Mouse (Mus musculus): Measurements from ENCODE around the gene Ehd2. TPM values are rescaled to one million over a fixed set of nuclear protein-coding genes. Genes with fewer than 3 reads are reported as not detected.

Ehd2 gene
- polyA plus RNA-seq, 1 experiment from 2014 or later, result 6.4 TPM

- Histone ChIP-seq H3K27me3 (ENCODE audit: control insufficient read depth, insufficient read depth, low read length) (no peaks in the 10 kb centered on the region), H3K36me3 (ENCODE audit: control insufficient read depth, insufficient read depth, low read length) (peaks cover 5% of the 10 kb centered on the region), H3K9ac (ENCODE audit: low read depth, low read length) (peak within 1 kb of the TSS; percentile 82), H3K27ac (ENCODE audit: low read depth, low read length) (peak within 1 kb of the TSS; percentile 90), H3K4me3 (ENCODE audit: low read depth, low read length) (peak within 1 kb of the TSS; percentile 69), H3K9me3 (ENCODE audit: control insufficient read depth, low read length) (no peaks in the 10 kb centered on the region), H3K4me2 (replicated peaks; ENCODE audit: low read depth, low read length) (peak within 1 kb of the TSS; percentile 63), H3K4me1 (replicated peaks; ENCODE audit: control insufficient read depth, insufficient read depth, low read length) (no peaks in the 10 kb centered on the region; the same call in 1 of the 2 replicates)
- WGBS, result 2% methylated on average over 59 of the region's 59 CpGs
- ATAC-seq (ENCODE audit: low FRiP score) (peak; percentile 96), DNase-seq (ENCODE audit: low spot score) (peak; percentile 96)
These were observed 21.4 kb downstream of the Ehd2 start, which contains the start of gene Nop53 for GRCm38 (mm10) chr7:15945721-15946536. Gene Nop53, minus strand, starts transcription at chr7:15946074.

- 13% methylated on average over 8 of the region's 8 CpGs for WGBS
- Histone ChIP-seq H3K27ac (ENCODE audit: low read depth, low read length) (peak overlapping the region; percentile 90; the same call in 1 of the 2 replicates), H3K9me3 (ENCODE audit: control insufficient read depth, low read length) (no peaks in the 10 kb centered on the region), H3K36me3 (ENCODE audit: control insufficient read depth, insufficient read depth, low read length) (peaks cover 11% of the 10 kb centered on the region), H3K4me3 (ENCODE audit: low read depth, low read length) (peak overlapping the region; percentile 69), H3K4me1 (replicated peaks; ENCODE audit: control insufficient read depth, insufficient read depth, low read length) (no peaks in the 10 kb centered on the region; the same call in 1 of the 2 replicates), H3K4me2 (replicated peaks; ENCODE audit: low read depth, low read length) (peak overlapping the region; percentile 63), H3K27me3 (ENCODE audit: control insufficient read depth, insufficient read depth, low read length) (no peaks in the 10 kb centered on the region), H3K9ac (ENCODE audit: low read depth, low read length) (peak overlapping the region; percentile 82)
- no peak for ATAC-seq (ENCODE audit: low FRiP score)
- no peak for DNase-seq (ENCODE audit: low spot score)
These were observed 22.2 kb downstream of the Ehd2 start for GRCm38 (mm10) chr7:15945211-15945610.

- H3K27ac ChIP-seq (ENCODE audit: low read depth, low read length), result no peak overlapping the region
- WGBS, result 81% methylated on average over 1 of the region's 1 CpGs
- no peak overlapping the region for H3K4me3 ChIP-seq (ENCODE audit: low read depth, low read length)
- no peak overlapping the region for H3K9ac ChIP-seq (ENCODE audit: low read depth, low read length)
- no peaks in the 10 kb centered on the region for H3K27me3 ChIP-seq (ENCODE audit: control insufficient read depth, insufficient read depth, low read length)
- H3K36me3 ChIP-seq (ENCODE audit: control insufficient read depth, insufficient read depth, low read length), result peaks cover 17% of the 10 kb centered on the region
- no peak for DNase-seq (ENCODE audit: low spot score)
- no peaks in the 10 kb centered on the region; the same call in 1 of the 2 replicates for H3K4me1 ChIP-seq (replicated peaks; ENCODE audit: control insufficient read depth, insufficient read depth, low read length)
- no peaks in the 10 kb centered on the region for H3K9me3 ChIP-seq (ENCODE audit: control insufficient read depth, low read length)
- ATAC-seq (ENCODE audit: low FRiP score), result no peak
- H3K4me2 ChIP-seq (replicated peaks; ENCODE audit: low read depth, low read length), result no peak overlapping the region
These were observed 23.1 kb downstream of the Ehd2 start for GRCm38 (mm10) chr7:15944311-15944710.

GRCm38 (mm10) chr7:15938621-15939020 lies 28.7 kb downstream of the Ehd2 start:
- Histone ChIP-seq H3K4me2 (replicated peaks; ENCODE audit: low read depth, low read length) (no peak overlapping the region), H3K27ac (ENCODE audit: low read depth, low read length) (no peak overlapping the region), H3K27me3 (ENCODE audit: control insufficient read depth, insufficient read depth, low read length) (no peaks in the 10 kb centered on the region), H3K9ac (ENCODE audit: low read depth, low read length) (no peak overlapping the region), H3K36me3 (ENCODE audit: control insufficient read depth, insufficient read depth, low read length) (peaks cover 35% of the 10 kb centered on the region), H3K4me1 (replicated peaks; ENCODE audit: control insufficient read depth, insufficient read depth, low read length) (no peaks in the 10 kb centered on the region), H3K4me3 (ENCODE audit: low read depth, low read length) (no peak overlapping the region), H3K9me3 (ENCODE audit: control insufficient read depth, low read length) (no peaks in the 10 kb centered on the region)
- DNase-seq (ENCODE audit: low spot score) (no peak), ATAC-seq (ENCODE audit: low FRiP score) (no peak)
- WGBS, result 95% methylated on average over 3 of the region's 3 CpGs

DNA sequence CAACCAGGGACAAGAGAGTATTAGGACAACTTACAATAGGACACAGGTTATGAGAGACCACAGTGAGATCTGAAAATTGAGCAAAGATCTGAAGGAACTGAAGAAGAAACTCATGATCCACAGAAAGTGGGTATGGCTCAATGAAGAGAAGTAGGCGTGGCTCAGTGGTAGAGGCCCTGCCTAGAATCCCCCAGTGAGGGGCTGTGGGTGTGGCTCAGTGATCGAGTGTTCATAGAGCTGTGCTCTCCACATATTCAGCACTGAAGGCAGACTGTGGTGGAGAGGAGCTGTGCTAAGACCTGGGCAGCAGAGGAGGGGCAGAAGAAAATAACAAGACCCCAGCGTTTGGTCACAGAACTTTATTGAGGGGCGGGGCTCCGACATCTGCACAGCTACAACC lies 29.9 kb downstream of the Ehd2 start:
- 92% methylated on average over 5 of the region's 5 CpGs for WGBS
- no peaks in the 10 kb centered on the region for H3K4me1 ChIP-seq (replicated peaks; ENCODE audit: control insufficient read depth, insufficient read depth, low read length)
- peaks cover 35% of the 10 kb centered on the region for H3K36me3 ChIP-seq (ENCODE audit: control insufficient read depth, insufficient read depth, low read length)
- H3K4me3 ChIP-seq (ENCODE audit: low read depth, low read length), result no peak overlapping the region
- H3K9me3 ChIP-seq (ENCODE audit: control insufficient read depth, low read length), result no peaks in the 10 kb centered on the region
- DNase-seq (ENCODE audit: low spot score) (no peak), ATAC-seq (ENCODE audit: low FRiP score) (no peak; the same call in 1 of the 2 replicates)
- H3K27ac ChIP-seq (ENCODE audit: low read depth, low read length), result no peak overlapping the region
- no peak overlapping the region for H3K4me2 ChIP-seq (replicated peaks; ENCODE audit: low read depth, low read length)
- no peak overlapping the region for H3K9ac ChIP-seq (ENCODE audit: low read depth, low read length)
- H3K27me3 ChIP-seq (ENCODE audit: control insufficient read depth, insufficient read depth, low read length), result no peaks in the 10 kb centered on the region

- ATAC-seq (ENCODE audit: low FRiP score) (no peak), DNase-seq (ENCODE audit: low spot score) (no peak)
- H3K9ac ChIP-seq (ENCODE audit: low read depth, low read length), result no peak overlapping the region
- no peaks in the 10 kb centered on the region for H3K9me3 ChIP-seq (ENCODE audit: control insufficient read depth, low read length)
- H3K36me3 ChIP-seq (ENCODE audit: control insufficient read depth, insufficient read depth, low read length), result peaks cover 13% of the 10 kb centered on the region
- H3K27ac ChIP-seq (ENCODE audit: low read depth, low read length), result no peak overlapping the region
- WGBS, result 59% methylated on average over 16 of the region's 16 CpGs
- no peaks in the 10 kb centered on the region for H3K27me3 ChIP-seq (ENCODE audit: control insufficient read depth, insufficient read depth, low read length)
- H3K4me1 ChIP-seq (replicated peaks; ENCODE audit: control insufficient read depth, insufficient read depth, low read length), result no peaks in the 10 kb centered on the region
- H3K4me2 ChIP-seq (replicated peaks; ENCODE audit: low read depth, low read length), result no peak overlapping the region
- H3K4me3 ChIP-seq (ENCODE audit: low read depth, low read length), result no peak overlapping the region
These were observed 33.7 kb downstream of the Ehd2 start for GRCm38 (mm10) chr7:15933437-15934359.

DNA sequence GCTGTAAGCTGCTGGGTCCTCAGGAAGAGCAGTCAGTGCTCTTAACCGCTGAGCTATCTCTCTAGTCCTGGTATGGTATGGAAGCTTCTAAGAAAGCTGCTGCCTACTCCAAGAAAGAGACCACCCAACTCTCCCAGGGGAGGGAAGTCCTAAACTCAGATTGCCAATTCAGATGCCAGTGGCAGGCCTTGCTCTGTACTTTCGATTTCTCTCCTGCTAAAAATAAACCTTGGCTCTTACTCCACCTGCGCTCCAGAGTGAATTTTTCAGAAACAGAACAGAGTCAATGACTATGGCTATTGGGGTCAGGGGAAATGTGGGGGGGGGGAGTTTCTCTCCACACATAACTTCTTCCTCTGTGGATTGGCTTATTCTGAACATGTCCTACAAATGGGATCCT lies 35.7 kb downstream of the Ehd2 start:
- no peak overlapping the region for H3K4me2 ChIP-seq (replicated peaks; ENCODE audit: low read depth, low read length)
- DNase-seq (ENCODE audit: low spot score) (no peak), ATAC-seq (ENCODE audit: low FRiP score) (no peak)
- H3K27me3 ChIP-seq (ENCODE audit: control insufficient read depth, insufficient read depth, low read length), result no peaks in the 10 kb centered on the region
- H3K36me3 ChIP-seq (ENCODE audit: control insufficient read depth, insufficient read depth, low read length), result no peaks in the 10 kb centered on the region
- H3K4me3 ChIP-seq (ENCODE audit: low read depth, low read length), result no peak overlapping the region
- no peaks in the 10 kb centered on the region for H3K4me1 ChIP-seq (replicated peaks; ENCODE audit: control insufficient read depth, insufficient read depth, low read length)
- no peaks in the 10 kb centered on the region for H3K9me3 ChIP-seq (ENCODE audit: control insufficient read depth, low read length)
- H3K9ac ChIP-seq (ENCODE audit: low read depth, low read length), result no peak overlapping the region
- H3K27ac ChIP-seq (ENCODE audit: low read depth, low read length), result no peak overlapping the region
- 82% methylated on average over 3 of the region's 3 CpGs for WGBS

GRCm38 (mm10) chr7:15930543-15930942 lies 36.8 kb downstream of the Ehd2 start:
- H3K4me2 ChIP-seq (replicated peaks; ENCODE audit: low read depth, low read length), result no peak overlapping the region
- no peak for ATAC-seq (ENCODE audit: low FRiP score)
- H3K36me3 ChIP-seq (ENCODE audit: control insufficient read depth, insufficient read depth, low read length), result no peaks in the 10 kb centered on the region
- no peak for DNase-seq (ENCODE audit: low spot score)
- H3K4me1 ChIP-seq (replicated peaks; ENCODE audit: control insufficient read depth, insufficient read depth, low read length), result no peaks in the 10 kb centered on the region
- H3K27ac ChIP-seq (ENCODE audit: low read depth, low read length), result no peak overlapping the region
- no peaks in the 10 kb centered on the region for H3K27me3 ChIP-seq (ENCODE audit: control insufficient read depth, insufficient read depth, low read length)
- H3K4me3 ChIP-seq (ENCODE audit: low read depth, low read length), result no peak overlapping the region
- no peak overlapping the region for H3K9ac ChIP-seq (ENCODE audit: low read depth, low read length)
- no peaks in the 10 kb centered on the region for H3K9me3 ChIP-seq (ENCODE audit: control insufficient read depth, low read length)
- WGBS, result 67% methylated on average over 2 of the region's 2 CpGs

Data from hindbrain, embryonic 11.5 days (tissue).